Mouse (Mus musculus) midbrain, embryonic 11.5 days (tissue): ENCODE results near the gene Agpat4. TPM values are rescaled to one million over a fixed set of nuclear protein-coding genes. Genes with fewer than 3 reads are reported as not detected.

Experiments
- ATAC-seq: fragments of 200-750 bp; cut with Nextera tagmentation; 2 replicates; pipeline ENCODE4 v1.8.0; 2017; ENCODE audit warnings: moderate TSS enrichment, moderate library complexity; ENCODE audit not compliant: low FRiP score
- DNase-seq: peaks from one replicate; pipeline ENCODE4 v3.0.0; 2015; ENCODE audit warnings: low spot score; ENCODE audit errors: missing footprints
- H3K27ac ChIP-seq: fragments of 300-500 bp; sonication (generic); 2 replicates; pipeline ENCODE4 v1.5.1; 2014; ENCODE audit warnings: low read depth, low read length
- H3K27me3 ChIP-seq: fragments of 300-500 bp; sonication (generic); 2 replicates; pipeline ENCODE4 v1.6.1; 2014; ENCODE audit warnings: mild to moderate bottlenecking, low read length, moderate library complexity, mixed read lengths; ENCODE audit not compliant: control insufficient read depth, insufficient read depth
- H3K36me3 ChIP-seq: fragments of 300-500 bp; sonication (generic); 2 replicates; pipeline ENCODE4 v1.6.1; 2014; ENCODE audit warnings: mild to moderate bottlenecking, low read length, moderate library complexity, mixed read lengths; ENCODE audit not compliant: control insufficient read depth, insufficient read depth
- H3K4me1 ChIP-seq: fragments of 300-500 bp; sonication (generic); 2 replicates; pipeline ENCODE4 v1.6.1; 2014; ENCODE audit warnings: low read length; ENCODE audit not compliant: control insufficient read depth, insufficient read depth
- H3K4me2 ChIP-seq: fragments of 300-500 bp; sonication (generic); 2 replicates; pipeline ENCODE4 v1.6.1; 2014; ENCODE audit warnings: mild to moderate bottlenecking, moderate library complexity
- H3K4me3 ChIP-seq: fragments of 300-500 bp; sonication (generic); 2 replicates; pipeline ENCODE4 v1.5.1; 2014; ENCODE audit warnings: low read depth, low read length
- H3K9ac ChIP-seq: fragments of 300-500 bp; sonication (generic); 2 replicates; pipeline ENCODE4 v1.6.1; 2014; ENCODE audit warnings: low read length
- H3K9me3 ChIP-seq: fragments of 300-500 bp; sonication (generic); 2 replicates; pipeline ENCODE4 v1.6.1; 2016; ENCODE audit warnings: low read length; ENCODE audit not compliant: control insufficient read depth
- WGBS: fragments of 180-500 bp; shearing (Covaris S2); extraction: QIAGEN DNeasy Blood & Tissue Kit; methylation state at CpG from one replicate; pipeline ENCODE4 v1.1.7; 2014; 5-methylcytosine and 5-hydroxymethylcytosine counted together
- polyA plus RNA-seq: library from polyadenylated mRNA; unstranded; fragments of >200 nt; fragmentation: Nextera tagmentation; extraction: Ambion mirVana; gene quantifications from 2 replicates; pipeline ENCODE4 v1.2.1, GENCODE M21; 2014

Gene Agpat4
- polyA plus RNA-seq, 1 experiment from 2014 or later, result 22.9 TPM

GRCm38 (mm10) chr17:12169326-12169836, 50.9 kb downstream of the Agpat4 start:
- Histone ChIP-seq H3K27me3 (no peaks in the 10 kb centered on the region), H3K36me3 (no peaks in the 10 kb centered on the region), H3K4me3 (no peak overlapping the region), H3K4me1 (peaks cover 5% of the 10 kb centered on the region; the same call in 1 of the 2 replicates), H3K9ac (no peak overlapping the region), H3K9me3 (no peaks in the 10 kb centered on the region), H3K27ac (no peak overlapping the region), H3K4me2 (no peak overlapping the region)
- ATAC-seq (no peak), DNase-seq (no peak)
- WGBS, result 91% methylated on average over 12 of the region's 12 CpGs

GRCm38 (mm10) chr17:12170791-12171497, 52.4 kb downstream of the Agpat4 start:
- ATAC-seq (no peak), DNase-seq (no peak)
- WGBS, result 83% methylated on average over 7 of the region's 7 CpGs
- Histone ChIP-seq H3K27ac (no peak overlapping the region), H3K4me3 (no peak overlapping the region), H3K9me3 (no peaks in the 10 kb centered on the region), H3K4me1 (peaks cover 5% of the 10 kb centered on the region; the same call in 1 of the 2 replicates), H3K36me3 (no peaks in the 10 kb centered on the region), H3K4me2 (no peak overlapping the region), H3K9ac (no peak overlapping the region), H3K27me3 (no peaks in the 10 kb centered on the region)

- Histone ChIP-seq H3K36me3 (no peaks in the 10 kb centered on the region), H3K4me2 (no peak overlapping the region), H3K27me3 (no peaks in the 10 kb centered on the region), H3K9ac (no peak overlapping the region), H3K4me3 (no peak overlapping the region), H3K27ac (no peak overlapping the region), H3K9me3 (no peaks in the 10 kb centered on the region), H3K4me1 (peaks cover 5% of the 10 kb centered on the region; the same call in 1 of the 2 replicates)
- DNase-seq, result no peak
- ATAC-seq, result no peak
- 87% methylated on average over 2 of the region's 2 CpGs for WGBS
Measured at GRCm38 (mm10) chr17:12171666-12172065, 53.2 kb downstream of the Agpat4 start.

- ATAC-seq, result no peak
Measured at GRCm38 (mm10) chr17:12174221-12174620, 55.7 kb downstream of the Agpat4 start.

GRCm38 (mm10) chr17:12174896-12175295, 56.4 kb downstream of the Agpat4 start:
- Histone ChIP-seq H3K36me3 (no peaks in the 10 kb centered on the region), H3K4me2 (no peak overlapping the region), H3K27ac (no peak overlapping the region), H3K9ac (no peak overlapping the region), H3K27me3 (no peaks in the 10 kb centered on the region), H3K4me3 (no peak overlapping the region), H3K4me1 (no peaks in the 10 kb centered on the region), H3K9me3 (no peaks in the 10 kb centered on the region)
- DNase-seq (no peak), ATAC-seq (no peak)
- WGBS, result 87% methylated on average over 7 of the region's 7 CpGs

More at GRCm38 (mm10) chr17:12174221-12174620, 55.7 kb downstream of the Agpat4 start:
- WGBS, result 92% methylated on average over 5 of the region's 5 CpGs
- Histone ChIP-seq H3K9ac (no peak overlapping the region), H3K36me3 (no peaks in the 10 kb centered on the region), H3K9me3 (no peaks in the 10 kb centered on the region), H3K27ac (no peak overlapping the region), H3K4me3 (no peak overlapping the region), H3K4me2 (no peak overlapping the region), H3K4me1 (no peaks in the 10 kb centered on the region), H3K27me3 (no peaks in the 10 kb centered on the region)
- no peak for DNase-seq

GRCm38 (mm10) chr17:12175626-12176025, 57.1 kb downstream of the Agpat4 start:
- H3K9me3 ChIP-seq, result no peaks in the 10 kb centered on the region
- DNase-seq (no peak), ATAC-seq (peak; percentile 22; the same call in 1 of the 2 replicates)
- no peak overlapping the region for H3K27ac ChIP-seq
- H3K4me2 ChIP-seq, result no peak overlapping the region
- H3K36me3 ChIP-seq, result no peaks in the 10 kb centered on the region
- no peak overlapping the region for H3K4me3 ChIP-seq
- no peaks in the 10 kb centered on the region for H3K27me3 ChIP-seq
- no peak overlapping the region for H3K9ac ChIP-seq
- WGBS, result 71% methylated on average over 4 of the region's 4 CpGs
- no peaks in the 10 kb centered on the region for H3K4me1 ChIP-seq

- Histone ChIP-seq H3K36me3 (no peaks in the 10 kb centered on the region), H3K4me3 (no peak overlapping the region), H3K27me3 (no peaks in the 10 kb centered on the region), H3K9me3 (no peaks in the 10 kb centered on the region), H3K27ac (no peak overlapping the region), H3K4me2 (no peak overlapping the region), H3K4me1 (no peaks in the 10 kb centered on the region), H3K9ac (no peak overlapping the region)
- DNase-seq (no peak), ATAC-seq (no peak)
- 93% methylated on average over 7 of the region's 7 CpGs for WGBS
Measured at GRCm38 (mm10) chr17:12179339-12179738, 60.8 kb downstream of the Agpat4 start.

GRCm38 (mm10) chr17:12179766-12180165, 61.3 kb downstream of the Agpat4 start:
- H3K9ac ChIP-seq, result no peak overlapping the region
- H3K4me1 ChIP-seq, result no peaks in the 10 kb centered on the region
- H3K9me3 ChIP-seq, result no peaks in the 10 kb centered on the region
- no peaks in the 10 kb centered on the region for H3K36me3 ChIP-seq
- ATAC-seq, result no peak
- H3K27ac ChIP-seq, result no peak overlapping the region
- H3K27me3 ChIP-seq, result no peaks in the 10 kb centered on the region
- H3K4me2 ChIP-seq, result no peak overlapping the region
- no peak overlapping the region for H3K4me3 ChIP-seq
- DNase-seq, result no peak
- WGBS, result 94% methylated on average over 2 of the region's 2 CpGs

GRCm38 (mm10) chr17:12182702-12183485, 64.4 kb downstream of the Agpat4 start:
- Histone ChIP-seq H3K27ac (no peak overlapping the region), H3K4me1 (0 out of 2 replicates have a peak, but pooled peaks cover 3% of the 10 kb centered on the region), H3K36me3 (no peaks in the 10 kb centered on the region), H3K9me3 (no peaks in the 10 kb centered on the region), H3K9ac (no peak overlapping the region), H3K4me3 (no peak overlapping the region), H3K27me3 (no peaks in the 10 kb centered on the region), H3K4me2 (no peak overlapping the region)
- ATAC-seq, result no peak
- DNase-seq, result no peak
- WGBS, result 84% methylated on average over 5 of the region's 5 CpGs
